Mouse (Mus musculus) c-Kit-positive CD71-positive TER-119-negative erythroid progenitor cells, embryonic 14.5 days (primary cell): ENCODE measurements around the gene Wdfy1.

ENCODE experiments used
- DNase-seq: peaks from one replicate; pipeline ENCODE4 v3.0.0-alpha.2; 2013; ENCODE audit warnings: low read depth

Gene Wdfy1

GRCm38 (mm10) chr1:79775927-79776458 is at the start of gene Wdfy1, which contains the start of gene Mrpl44:
TSS of gene Wdfy1 (minus strand) at chr1:79776143.
TSS of gene Mrpl44 (plus strand) at chr1:79776018.
- peak; percentile 89 for DNase-seq

GRCm38 (mm10) chr1:79823951-79824633 is 48.1 kb upstream of the Wdfy1 start:
- no peak for DNase-seq

GRCm38 (mm10) chr1:79822806-79823525 is 47.0 kb upstream of the Wdfy1 start:
- no peak for DNase-seq

GRCm38 (mm10) chr1:79819296-79819879 is 43.4 kb upstream of the Wdfy1 start:
- no peak for DNase-seq

- DNase-seq, result no peak
These were observed 39.5 kb upstream of the Wdfy1 start for GRCm38 (mm10) chr1:79815446-79815845.

GRCm38 (mm10) chr1:79809447-79809846 is 33.5 kb upstream of the Wdfy1 start:
- no peak for DNase-seq

- no peak for DNase-seq
These were observed 30.9 kb upstream of the Wdfy1 start for GRCm38 (mm10) chr1:79806865-79807264.

- DNase-seq, result no peak
These were observed 27.7 kb upstream of the Wdfy1 start for GRCm38 (mm10) chr1:79803614-79804013.

GRCm38 (mm10) chr1:79802858-79803427 is 27.0 kb upstream of the Wdfy1 start:
- no peak for DNase-seq

- DNase-seq, result no peak
These were observed 21.1 kb upstream of the Wdfy1 start for GRCm38 (mm10) chr1:79797084-79797483.

GRCm38 (mm10) chr1:79786267-79786927 is 10.5 kb upstream of the Wdfy1 start:
- no peak for DNase-seq

- DNase-seq, result no peak
These were observed 6.5 kb upstream of the Wdfy1 start for GRCm38 (mm10) chr1:79782433-79782832.

- no peak for DNase-seq
These were observed 2.1 kb upstream of the Wdfy1 start for GRCm38 (mm10) chr1:79778011-79778410.

GRCm38 (mm10) chr1:79774164-79774780 is 1.7 kb downstream of the Wdfy1 start:
- DNase-seq, result no peak

GRCm38 (mm10) chr1:79768231-79768630 is 7.7 kb downstream of the Wdfy1 start:
- DNase-seq, result no peak

- no peak for DNase-seq
These were observed 11.5 kb downstream of the Wdfy1 start for GRCm38 (mm10) chr1:79764483-79764882.

- DNase-seq, result no peak
These were observed 11.9 kb downstream of the Wdfy1 start for GRCm38 (mm10) chr1:79764031-79764430.

GRCm38 (mm10) chr1:79762282-79763250 is 13.4 kb downstream of the Wdfy1 start:
- no peak for DNase-seq

GRCm38 (mm10) chr1:79761917-79762271 is 14.0 kb downstream of the Wdfy1 start:
- no peak for DNase-seq
